21 mouse cellular contexts compared by ENCODE assay signal in genomic region chr16:32745852-32746251, GRCm38 (mm10). TPM values are rescaled to one million over a fixed set of nuclear protein-coding genes. Genes with fewer than 3 reads are reported as not detected.
DNase-seq lines count a peak whose midpoint lies in the region; ATAC-seq lines count a peak whose summit lies in the region.
"Had no signal": no experiment of that assay in that cellular context is flagged by ENCODE, and none has a peak within 500 bp of the region (broad histone marks: within the 10 kb centered on the region; RNA-seq: fewer than 3 reads in every experiment).

No protein-coding gene starts in this region.

- intact Hi-C loops in gastrocnemius, postnatal 36 days (cut with DNase I): no loop called here

- no peak overlapping the region for H3K9ac ChIP-seq in lung, embryonic 15.5 days
- no peak overlapping the region for H3K9ac ChIP-seq in stomach, embryonic 14.5 days (replicated peaks; ENCODE audit: low read depth, low read length)
- H3K9ac ChIP-seq: embryonic facial prominence, embryonic 13.5 days; heart, embryonic 13.5 days; hindbrain, embryonic 12.5 days; liver, embryonic 12.5 days; neural tube, embryonic 13.5 days had no signal

- H3K4me1 ChIP-seq in lung, embryonic 15.5 days: peaks cover 3% of the 10 kb centered on the region; the same call in 1 of the 2 replicates
- no peaks in the 10 kb centered on the region for H3K4me1 ChIP-seq in stomach, embryonic 14.5 days (ENCODE audit: control insufficient read depth, insufficient read depth, low read length)
- H3K4me1 ChIP-seq: embryonic facial prominence, embryonic 13.5 days; heart, embryonic 13.5 days; liver, embryonic 12.5 days; neural tube, embryonic 13.5 days had no signal

- H3K27ac ChIP-seq in lung, embryonic 15.5 days: peak overlapping the region; percentile 59
- no peak overlapping the region for H3K27ac ChIP-seq in stomach, embryonic 14.5 days (ENCODE audit: low read length)
- H3K27ac ChIP-seq: embryonic facial prominence, embryonic 13.5 days; heart, embryonic 13.5 days; hindbrain, embryonic 12.5 days; limb, embryonic 10.5 days; liver, embryonic 12.5 days; neural tube, embryonic 13.5 days had no signal

- no peak overlapping the region for H3K4me2 ChIP-seq in lung, embryonic 15.5 days
- no peak overlapping the region for H3K4me2 ChIP-seq in stomach, embryonic 14.5 days (replicated peaks; ENCODE audit: low read depth, low read length)
- H3K4me2 ChIP-seq: embryonic facial prominence, embryonic 13.5 days; heart, embryonic 13.5 days; hindbrain, embryonic 12.5 days; liver, embryonic 12.5 days; neural tube, embryonic 13.5 days had no signal

- no peak for DNase-seq in frontal cortex, postnatal 36 days (ENCODE audit: low spot score in 2 of 2)
- DNase-seq in brain, adult 2 months (ENCODE audit: low read depth, low spot score): peak; percentile 44
- DNase-seq in gastrocnemius, postnatal 36 days: no peak
- no peak for DNase-seq in right cerebral cortex, postnatal 4 days
- no peak for DNase-seq in ovary, postnatal 36 days (ENCODE audit: low spot score)
- DNase-seq: cerebellum, adult 18-20 months; kidney, adult 2 months; kidney, postnatal 36 days had no signal

- H3K27me3 ChIP-seq in lung, embryonic 15.5 days: no peaks in the 10 kb centered on the region
- no peaks in the 10 kb centered on the region for H3K27me3 ChIP-seq in stomach, embryonic 14.5 days (ENCODE audit: control insufficient read depth, insufficient read depth, low read length)
- H3K27me3 ChIP-seq: embryonic facial prominence, embryonic 13.5 days; heart, embryonic 13.5 days; hindbrain, embryonic 12.5 days; neural tube, embryonic 13.5 days had no signal

- H3K9me3 ChIP-seq in lung, embryonic 15.5 days: no peaks in the 10 kb centered on the region
- H3K9me3 ChIP-seq in stomach, embryonic 14.5 days (ENCODE audit: control insufficient read depth, low read depth, low read length): no peaks in the 10 kb centered on the region
- H3K9me3 ChIP-seq: embryonic facial prominence, embryonic 13.5 days; heart, embryonic 13.5 days; hindbrain, embryonic 12.5 days; limb, embryonic 10.5 days; liver, embryonic 12.5 days; neural tube, embryonic 13.5 days had no signal

- 47% methylated on average over 6 of the region's 6 CpGs for WGBS in lung, embryonic 15.5 days
- WGBS in stomach, embryonic 14.5 days: 53% methylated on average over 6 of the region's 6 CpGs

- no peak overlapping the region for H3K4me3 ChIP-seq in lung, embryonic 15.5 days
- no peak overlapping the region for H3K4me3 ChIP-seq in stomach, embryonic 14.5 days (ENCODE audit: low read depth, low read length)
- H3K4me3 ChIP-seq: embryonic facial prominence, embryonic 13.5 days; heart, embryonic 13.5 days; hindbrain, embryonic 12.5 days; limb, embryonic 10.5 days; liver, embryonic 12.5 days; neural tube, embryonic 13.5 days had no signal

- ATAC-seq in frontal cortex, adult (ENCODE audit: low TSS enrichment): 0 out of 2 replicates have a peak, but pooled peaks have one; percentile 44
- no peak for ATAC-seq in lung, embryonic 15.5 days (ENCODE audit: borderline replicate concordance, extremely low read depth, low FRiP score, low TSS enrichment)
- peak; percentile 84 for ATAC-seq in stomach, embryonic 14.5 days (ENCODE audit: insufficient number of reproducible peaks, insufficient read depth, low FRiP score, low read depth)
- ATAC-seq: liver, embryonic 12.5 days had no signal

- no peaks in the 10 kb centered on the region for H3K36me3 ChIP-seq in lung, embryonic 15.5 days
- H3K36me3 ChIP-seq in stomach, embryonic 14.5 days (ENCODE audit: control insufficient read depth, insufficient read depth, low read length): no peaks in the 10 kb centered on the region
- H3K36me3 ChIP-seq: embryonic facial prominence, embryonic 13.5 days; heart, embryonic 13.5 days; hindbrain, embryonic 12.5 days; limb, embryonic 10.5 days; liver, embryonic 12.5 days; neural tube, embryonic 13.5 days had no signal

RNA-seq across cellular contexts. Expression of gene Muc4, which starts 10.2 kb away (rescaled TPM):
- 0.89 and 1.7 TPM in 2 replicates for polyA plus RNA-seq in lung, embryonic 15.5 days (2015; fragmentation: Nextera tagmentation; extraction: Ambion mirVana)
- polyA plus RNA-seq in stomach, embryonic 14.5 days (2014; fragmentation: Nextera tagmentation; extraction: Ambion mirVana): 8.7 and 8.8 TPM in 2 replicates
- total RNA-seq in gastrocnemius, postnatal 36 days (2021): under 1 TPM; 0.10 to 0.27 TPM
- total RNA-seq: left cerebral cortex, adult 18-20 months; megakaryocyte, adult 5-6 weeks had no signal
- polyA plus RNA-seq: limb, embryonic 10.5 days; neural tube, embryonic 13.5 days had no signal

RNA-seq across cellular contexts. Expression of gene Muc20, which starts 51.4 kb away (rescaled TPM):
- 0.04 and 0.09 TPM in 2 replicates for polyA plus RNA-seq in lung, embryonic 15.5 days (2015; fragmentation: Nextera tagmentation; extraction: Ambion mirVana)
- 0.25 TPM in 1 of 2 replicates, not detected in the other for polyA plus RNA-seq in stomach, embryonic 14.5 days (2014; fragmentation: Nextera tagmentation; extraction: Ambion mirVana)
- under 1 TPM; 0.18 to 0.22 TPM for total RNA-seq in gastrocnemius, postnatal 36 days (2021)
- total RNA-seq: left cerebral cortex, adult 18-20 months had no signal
- polyA plus RNA-seq: cortical plate, adult 2 months; embryonic facial prominence, embryonic 13.5 days; limb, embryonic 10.5 days; liver, embryonic 12.5 days; neural tube, embryonic 13.5 days; spleen, adult 2 months had no signal
